Mouse (Mus musculus) embryonic facial prominence, embryonic 14.5 days (tissue): ENCODE measurements around the gene Esp24. TPM values are rescaled to one million over a fixed set of nuclear protein-coding genes. Genes with fewer than 3 reads are reported as not detected.

ENCODE experiments used
- polyA plus RNA-seq: library from polyadenylated mRNA; unstranded; fragments of >200 nt; fragmentation: Nextera tagmentation; extraction: Ambion mirVana; gene quantifications from 2 replicates; pipeline ENCODE4 v1.2.1, GENCODE M21; 2014

Gene Esp24
- polyA plus RNA-seq, 1 experiment from 2014 or later, result not detected

Other genes with a start within 250 kb of the Esp24 start
- gene Gm21903, start 6.6 kb downstream of the Esp24 start, polyA plus RNA-seq, result not detected in 2 replicates
- not detected in 2 replicates for gene Esp23, start 40.3 kb downstream of the Esp24 start, polyA plus RNA-seq
- not detected in 2 replicates for gene Esp22, start 58.6 kb downstream of the Esp24 start, polyA plus RNA-seq